Mouse (Mus musculus): ENCODE measurements around the gene Dld. TPM values are rescaled to one million over a fixed set of nuclear protein-coding genes. Genes with fewer than 3 reads are reported as not detected.
A peak's percentile ranks its signal among the peaks of the same experiment; 100 is the strongest.

Dld gene
- polyA plus RNA-seq, 1 experiment from 2014 or later, result 165 TPM

- ATAC-seq (ENCODE audit: low FRiP score), result 0 out of 2 replicates have a peak, but pooled peaks have one; percentile 7
- no peak for DNase-seq (ENCODE audit: low spot score)
- WGBS, result 31% methylated on average over 15 of the region's 15 CpGs
Observed at GRCm38 (mm10) chr12:31350191-31350943, 886 bp downstream of the Dld start.

GRCm38 (mm10) chr12:31333261-31333660, 18.0 kb downstream of the Dld start:
- Histone ChIP-seq H3K4me3 (ENCODE audit: low read depth, low read length) (no peak overlapping the region), H3K4me2 (replicated peaks; ENCODE audit: low read depth, low read length) (no peak overlapping the region), H3K27ac (ENCODE audit: low read depth, low read length) (no peak overlapping the region), H3K27me3 (ENCODE audit: control insufficient read depth, insufficient read depth, low read length) (no peaks in the 10 kb centered on the region), H3K4me1 (replicated peaks; ENCODE audit: control insufficient read depth, insufficient read depth, low read length) (no peaks in the 10 kb centered on the region), H3K36me3 (ENCODE audit: control insufficient read depth, insufficient read depth, low read length) (no peaks in the 10 kb centered on the region), H3K9me3 (ENCODE audit: control insufficient read depth, low read length) (no peaks in the 10 kb centered on the region), H3K9ac (ENCODE audit: low read depth, low read length) (no peak overlapping the region)
- WGBS, result 100% methylated on average over 1 of the region's 1 CpGs
- ATAC-seq (ENCODE audit: low FRiP score) (no peak), DNase-seq (ENCODE audit: low spot score) (no peak)

More at GRCm38 (mm10) chr12:31350191-31350943, 886 bp downstream of the Dld start:
- Histone ChIP-seq H3K4me1 (replicated peaks; ENCODE audit: control insufficient read depth, insufficient read depth, low read length) (no peaks in the 10 kb centered on the region), H3K9ac (ENCODE audit: low read depth, low read length) (peak overlapping the region; percentile 92), H3K27me3 (ENCODE audit: control insufficient read depth, insufficient read depth, low read length) (no peaks in the 10 kb centered on the region), H3K4me2 (replicated peaks; ENCODE audit: low read depth, low read length) (peak overlapping the region; percentile 75), H3K27ac (ENCODE audit: low read depth, low read length) (no peak overlapping the region), H3K36me3 (ENCODE audit: control insufficient read depth, insufficient read depth, low read length) (0 out of 2 replicates have a peak, but pooled peaks cover 3% of the 10 kb centered on the region), H3K4me3 (ENCODE audit: low read depth, low read length) (peak overlapping the region; percentile 96), H3K9me3 (ENCODE audit: control insufficient read depth, low read length) (no peaks in the 10 kb centered on the region)

GRCm38 (mm10) chr12:31327139-31327538, 24.1 kb downstream of the Dld start:
- H3K27ac ChIP-seq (ENCODE audit: low read depth, low read length), result no peak overlapping the region
- ATAC-seq (ENCODE audit: low FRiP score) (no peak), DNase-seq (ENCODE audit: low spot score) (no peak)
- no peaks in the 10 kb centered on the region for H3K27me3 ChIP-seq (ENCODE audit: control insufficient read depth, insufficient read depth, low read length)
- H3K4me1 ChIP-seq (replicated peaks; ENCODE audit: control insufficient read depth, insufficient read depth, low read length), result no peaks in the 10 kb centered on the region
- WGBS, result 96% methylated on average over 9 of the region's 9 CpGs
- no peak overlapping the region for H3K4me3 ChIP-seq (ENCODE audit: low read depth, low read length)
- H3K4me2 ChIP-seq (replicated peaks; ENCODE audit: low read depth, low read length), result no peak overlapping the region
- H3K36me3 ChIP-seq (ENCODE audit: control insufficient read depth, insufficient read depth, low read length), result no peaks in the 10 kb centered on the region
- H3K9ac ChIP-seq (ENCODE audit: low read depth, low read length), result no peak overlapping the region
- no peaks in the 10 kb centered on the region for H3K9me3 ChIP-seq (ENCODE audit: control insufficient read depth, low read length)

- ATAC-seq (ENCODE audit: low FRiP score) (no peak), DNase-seq (ENCODE audit: low spot score) (no peak)
- Histone ChIP-seq H3K9ac (ENCODE audit: low read depth, low read length) (no peak overlapping the region), H3K36me3 (ENCODE audit: control insufficient read depth, insufficient read depth, low read length) (no peaks in the 10 kb centered on the region), H3K27ac (ENCODE audit: low read depth, low read length) (no peak overlapping the region), H3K27me3 (ENCODE audit: control insufficient read depth, insufficient read depth, low read length) (no peaks in the 10 kb centered on the region), H3K4me1 (replicated peaks; ENCODE audit: control insufficient read depth, insufficient read depth, low read length) (no peaks in the 10 kb centered on the region), H3K4me2 (replicated peaks; ENCODE audit: low read depth, low read length) (no peak overlapping the region), H3K9me3 (ENCODE audit: control insufficient read depth, low read length) (no peaks in the 10 kb centered on the region), H3K4me3 (ENCODE audit: low read depth, low read length) (no peak overlapping the region)
- 88% methylated on average over 9 of the region's 9 CpGs for WGBS
Observed at GRCm38 (mm10) chr12:31323136-31323695, 28.0 kb downstream of the Dld start.

GRCm38 (mm10) chr12:31321532-31321931, 29.7 kb downstream of the Dld start:
- H3K4me2 ChIP-seq (replicated peaks; ENCODE audit: low read depth, low read length), result no peak overlapping the region
- DNase-seq (ENCODE audit: low spot score) (no peak), ATAC-seq (ENCODE audit: low FRiP score) (no peak)
- WGBS, result 91% methylated on average over 1 of the region's 1 CpGs
- H3K36me3 ChIP-seq (ENCODE audit: control insufficient read depth, insufficient read depth, low read length), result no peaks in the 10 kb centered on the region
- H3K4me3 ChIP-seq (ENCODE audit: low read depth, low read length), result no peak overlapping the region
- no peaks in the 10 kb centered on the region for H3K4me1 ChIP-seq (replicated peaks; ENCODE audit: control insufficient read depth, insufficient read depth, low read length)
- H3K9me3 ChIP-seq (ENCODE audit: control insufficient read depth, low read length), result no peaks in the 10 kb centered on the region
- H3K27me3 ChIP-seq (ENCODE audit: control insufficient read depth, insufficient read depth, low read length), result no peaks in the 10 kb centered on the region
- H3K9ac ChIP-seq (ENCODE audit: low read depth, low read length), result no peak overlapping the region
- no peak overlapping the region for H3K27ac ChIP-seq (ENCODE audit: low read depth, low read length)

GRCm38 (mm10) chr12:31320817-31321216, 30.4 kb downstream of the Dld start:
- Histone ChIP-seq H3K27me3 (ENCODE audit: control insufficient read depth, insufficient read depth, low read length) (no peaks in the 10 kb centered on the region), H3K36me3 (ENCODE audit: control insufficient read depth, insufficient read depth, low read length) (no peaks in the 10 kb centered on the region), H3K9ac (ENCODE audit: low read depth, low read length) (no peak overlapping the region), H3K4me2 (replicated peaks; ENCODE audit: low read depth, low read length) (no peak overlapping the region), H3K4me1 (replicated peaks; ENCODE audit: control insufficient read depth, insufficient read depth, low read length) (no peaks in the 10 kb centered on the region), H3K27ac (ENCODE audit: low read depth, low read length) (no peak overlapping the region), H3K4me3 (ENCODE audit: low read depth, low read length) (no peak overlapping the region), H3K9me3 (ENCODE audit: control insufficient read depth, low read length) (no peaks in the 10 kb centered on the region)
- 66% methylated on average over 13 of the region's 13 CpGs for WGBS
- DNase-seq (ENCODE audit: low spot score) (no peak), ATAC-seq (ENCODE audit: low FRiP score) (no peak)

GRCm38 (mm10) chr12:31318409-31318963, 32.8 kb downstream of the Dld start:
- no peak overlapping the region for H3K9ac ChIP-seq (ENCODE audit: low read depth, low read length)
- WGBS, result 90% methylated on average over 10 of the region's 10 CpGs
- H3K9me3 ChIP-seq (ENCODE audit: control insufficient read depth, low read length), result no peaks in the 10 kb centered on the region
- DNase-seq (ENCODE audit: low spot score) (no peak), ATAC-seq (ENCODE audit: low FRiP score) (no peak)
- H3K4me2 ChIP-seq (replicated peaks; ENCODE audit: low read depth, low read length), result no peak overlapping the region
- no peaks in the 10 kb centered on the region for H3K36me3 ChIP-seq (ENCODE audit: control insufficient read depth, insufficient read depth, low read length)
- H3K4me1 ChIP-seq (replicated peaks; ENCODE audit: control insufficient read depth, insufficient read depth, low read length), result no peaks in the 10 kb centered on the region
- no peaks in the 10 kb centered on the region for H3K27me3 ChIP-seq (ENCODE audit: control insufficient read depth, insufficient read depth, low read length)
- no peak overlapping the region for H3K27ac ChIP-seq (ENCODE audit: low read depth, low read length)
- no peak overlapping the region for H3K4me3 ChIP-seq (ENCODE audit: low read depth, low read length)

- WGBS, result 92% methylated on average over 7 of the region's 7 CpGs
- no peaks in the 10 kb centered on the region for H3K9me3 ChIP-seq (ENCODE audit: control insufficient read depth, low read length)
- H3K9ac ChIP-seq (ENCODE audit: low read depth, low read length), result no peak overlapping the region
- H3K27me3 ChIP-seq (ENCODE audit: control insufficient read depth, insufficient read depth, low read length), result no peaks in the 10 kb centered on the region
- H3K4me2 ChIP-seq (replicated peaks; ENCODE audit: low read depth, low read length), result no peak overlapping the region
- H3K36me3 ChIP-seq (ENCODE audit: control insufficient read depth, insufficient read depth, low read length), result no peaks in the 10 kb centered on the region
- no peak for DNase-seq (ENCODE audit: low spot score)
- no peak for ATAC-seq (ENCODE audit: low FRiP score)
- no peak overlapping the region for H3K27ac ChIP-seq (ENCODE audit: low read depth, low read length)
- H3K4me3 ChIP-seq (ENCODE audit: low read depth, low read length), result no peak overlapping the region
- no peaks in the 10 kb centered on the region for H3K4me1 ChIP-seq (replicated peaks; ENCODE audit: control insufficient read depth, insufficient read depth, low read length)
Observed at GRCm38 (mm10) chr12:31317670-31318408, 33.4 kb downstream of the Dld start.

All from hindbrain, embryonic 11.5 days (tissue).